Mouse (Mus musculus) brain, embryonic 14.5 days (tissue): ENCODE results near the gene BC030499.

Source experiments
- CTCF ChIP-seq: fragments of 200-500 bp; IDR thresholded peaks from 2 replicates; pipeline ENCODE4 v1.5.1; 2012; ENCODE audit warnings: inconsistent platforms, mild to moderate bottlenecking, moderate library complexity, borderline replicate concordance; ENCODE audit not compliant: insufficient read depth, insufficient read length; ENCODE audit errors: extremely low read depth
- POLR2A ChIP-seq: fragments of 200-500 bp; IDR thresholded peaks from 2 replicates; pipeline ENCODE4 v1.6.1; 2012; ENCODE audit warnings: mild to moderate bottlenecking, inconsistent platforms, borderline replicate concordance; ENCODE audit not compliant: poor library complexity, insufficient read depth, insufficient read length, severe bottlenecking; ENCODE audit errors: extremely low read depth

DNA sequence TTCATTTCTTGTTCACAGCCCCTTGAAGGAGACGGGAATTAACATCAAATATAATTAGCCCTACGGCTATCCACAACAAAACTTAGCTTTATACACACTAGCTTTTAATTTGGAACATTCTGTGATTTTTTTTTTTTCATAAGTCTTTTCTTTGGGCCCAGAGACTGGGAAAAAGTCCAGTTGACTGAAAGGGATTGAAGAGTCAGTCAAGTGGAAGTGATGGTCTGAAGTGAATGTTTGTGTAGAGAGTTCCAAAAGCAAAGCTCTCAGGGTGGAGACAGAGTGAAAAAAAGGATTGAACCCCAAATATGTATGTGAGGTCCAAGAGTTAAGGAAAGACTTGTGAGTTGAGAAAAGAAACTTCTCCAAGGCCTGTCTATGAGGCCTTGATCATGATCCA lies 27.8 kb downstream of the BC030499 start:
- no peak for TF ChIP-seq POLR2A
- TF ChIP-seq CTCF, result no peak
